Mouse (Mus musculus) liver, embryonic 14.5 days (tissue): ENCODE measurements around the gene Phf10.

Experiments used
- CTCF ChIP-seq: IDR thresholded peaks from 2 replicates; pipeline ENCODE4 v1.5.1; 2016; ENCODE audit warnings: antibody characterized with exemption, low read depth, control low read depth
- EP300 ChIP-seq: IDR thresholded peaks from 2 replicates; pipeline ENCODE4 v1.6.1; 2016; ENCODE audit warnings: antibody characterized with exemption, low read depth

GRCm38 (mm10) chr17:14904206-14904605, 56.9 kb downstream of the Phf10 start:
- TF ChIP-seq EP300, result no peak
- no peak for TF ChIP-seq CTCF
